Mouse (Mus musculus) 3134 (cell line): ENCODE measurements around the gene Cdk4.
"Not testable (repeated sequence)": the region's sequence is repeated elsewhere in the genome, so short reads cannot be mapped to it uniquely, and the experiment has no call there.

Source experiments
- DNase-seq: peaks from one replicate; pipeline ENCODE4 v3.0.0-alpha.2; 2011; ENCODE audit warnings: low spot score; ENCODE audit not compliant: insufficient read length; ENCODE audit errors: extremely low read depth

Cdk4 gene

GRCm38 (mm10) chr10:127056490-127056889 is 6.8 kb upstream of the Cdk4 start:
- DNase-seq: no peak

GRCm38 (mm10) chr10:127058161-127058560 is 5.2 kb upstream of the Cdk4 start:
- peak; percentile 52 for DNase-seq

- DNase-seq: no peak
Observed at GRCm38 (mm10) chr10:127058708-127059107, 4.6 kb upstream of the Cdk4 start.

- no peak for DNase-seq
Observed at GRCm38 (mm10) chr10:127059174-127059967, 4.0 kb upstream of the Cdk4 start.

GRCm38 (mm10) chr10:127059968-127060916 is 3.1 kb upstream of the Cdk4 start, which contains the start of gene March9:
March9 (minus strand) TSS chr10:127060184.
- peak; percentile 60 for DNase-seq

DNA sequence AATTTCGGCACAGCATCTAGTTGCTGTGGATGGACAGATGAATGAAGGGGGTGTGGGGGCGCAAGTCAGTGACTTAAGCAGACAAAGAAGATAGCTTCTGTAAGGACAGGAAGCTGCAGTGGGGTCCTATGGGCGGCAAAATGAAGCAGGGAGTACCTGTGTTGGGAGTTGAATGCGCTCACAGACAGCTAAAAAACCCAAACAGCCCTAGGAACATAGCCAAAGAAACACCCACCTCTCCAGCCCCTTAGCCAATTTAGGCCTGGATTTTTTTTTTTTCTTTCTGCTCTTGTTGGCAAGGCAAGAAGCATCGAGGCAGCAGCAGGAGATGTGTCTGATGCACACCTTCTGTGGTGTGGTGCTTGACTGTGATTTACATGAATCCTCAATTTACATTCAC is 2.2 kb upstream of the Cdk4 start:
- DNase-seq: no peak

- no peak for DNase-seq
Observed at GRCm38 (mm10) chr10:127061513-127061912, 1.8 kb upstream of the Cdk4 start.

DNA sequence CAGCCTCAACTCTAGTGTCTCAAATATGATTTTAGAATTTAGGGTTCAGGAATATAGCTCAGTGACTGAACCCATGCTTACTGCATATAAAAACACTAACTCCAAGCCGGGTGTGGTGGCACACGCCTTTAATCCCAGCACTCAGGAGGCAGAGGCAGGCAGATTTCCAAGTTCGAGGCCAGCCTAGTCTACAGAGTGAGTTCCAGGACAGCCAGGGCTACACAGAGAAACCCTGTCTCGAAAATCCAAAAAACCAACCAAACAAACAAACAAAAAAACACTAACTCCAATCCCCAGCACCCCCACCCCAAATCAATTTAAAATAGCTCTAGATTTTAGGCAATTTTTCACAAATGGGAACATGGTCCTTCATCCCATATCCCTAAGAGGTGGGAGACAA is 1.2 kb upstream of the Cdk4 start:
- not testable (repeated sequence) for DNase-seq

GRCm38 (mm10) chr10:127062503-127062902 is 831 bp upstream of the Cdk4 start:
- DNase-seq: peak; percentile 47

DNA sequence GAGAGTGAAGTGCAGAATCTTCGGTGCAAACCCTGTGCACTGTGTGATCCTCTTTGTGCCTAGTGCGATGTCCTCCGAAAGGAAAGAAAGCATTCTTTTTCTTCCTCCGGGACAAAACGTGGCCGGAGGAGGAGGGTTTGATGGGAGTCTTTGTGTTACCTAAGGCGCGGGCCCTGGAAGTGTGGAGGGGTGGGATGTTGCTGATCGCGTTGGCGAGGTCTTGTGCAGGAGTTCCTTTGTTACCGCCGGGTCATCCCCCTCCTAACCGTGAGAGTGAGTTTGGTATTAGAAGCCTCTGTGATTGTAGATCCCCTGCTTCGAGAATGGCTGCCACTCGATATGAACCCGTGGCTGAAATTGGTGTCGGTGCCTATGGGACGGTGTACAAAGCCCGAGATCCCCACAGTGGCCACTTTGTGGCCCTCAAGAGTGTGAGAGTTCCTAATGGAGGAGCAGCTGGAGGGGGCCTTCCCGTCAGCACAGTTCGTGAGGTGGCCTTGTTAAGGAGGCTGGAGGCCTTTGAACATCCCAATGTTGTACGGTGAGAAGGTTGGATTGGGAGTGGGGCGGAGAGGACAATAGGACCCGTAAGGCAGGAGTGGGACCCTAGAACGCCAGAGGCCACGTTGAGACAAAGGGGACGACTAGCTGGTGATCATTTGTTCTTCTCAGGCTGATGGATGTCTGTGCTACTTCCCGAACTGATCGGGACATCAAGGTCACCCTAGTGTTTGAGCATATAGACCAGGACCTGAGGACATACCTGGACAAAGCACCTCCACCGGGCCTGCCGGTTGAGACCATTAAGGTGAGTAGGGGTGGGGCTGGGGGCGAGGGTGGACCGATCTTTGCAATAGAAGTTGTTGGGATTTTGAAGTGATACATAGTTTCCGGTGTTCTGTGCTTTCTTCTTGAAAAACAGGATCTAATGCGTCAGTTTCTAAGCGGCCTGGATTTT is 858 bp downstream of the Cdk4 start:
- DNase-seq: no peak

- no peak for DNase-seq
Observed at GRCm38 (mm10) chr10:127065981-127066380, 2.6 kb downstream of the Cdk4 start.

DNA sequence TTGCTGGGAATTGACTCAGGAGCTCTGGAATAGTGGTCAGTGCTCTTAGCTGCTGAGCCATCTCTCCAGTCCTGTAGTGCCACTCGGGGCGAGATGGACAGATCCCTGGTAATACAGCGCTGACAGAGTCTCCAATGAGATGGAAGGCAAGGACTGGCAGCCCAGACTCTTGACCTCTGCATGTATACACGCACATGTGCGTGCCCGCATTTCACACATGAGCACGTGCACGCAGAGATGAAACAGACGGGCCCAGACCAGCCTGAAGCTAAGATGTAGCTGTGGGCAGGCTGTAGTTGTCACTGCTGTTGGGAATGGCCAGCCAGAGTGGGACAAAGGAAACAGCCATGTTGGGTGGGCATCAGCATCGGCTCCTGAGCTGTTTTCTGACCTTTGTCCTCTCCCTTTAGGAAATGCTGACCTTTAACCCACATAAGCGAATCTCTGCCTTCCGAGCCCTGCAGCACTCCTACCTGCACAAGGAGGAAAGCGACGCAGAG is 3.2 kb downstream of the Cdk4 start:
- DNase-seq: no peak

DNA sequence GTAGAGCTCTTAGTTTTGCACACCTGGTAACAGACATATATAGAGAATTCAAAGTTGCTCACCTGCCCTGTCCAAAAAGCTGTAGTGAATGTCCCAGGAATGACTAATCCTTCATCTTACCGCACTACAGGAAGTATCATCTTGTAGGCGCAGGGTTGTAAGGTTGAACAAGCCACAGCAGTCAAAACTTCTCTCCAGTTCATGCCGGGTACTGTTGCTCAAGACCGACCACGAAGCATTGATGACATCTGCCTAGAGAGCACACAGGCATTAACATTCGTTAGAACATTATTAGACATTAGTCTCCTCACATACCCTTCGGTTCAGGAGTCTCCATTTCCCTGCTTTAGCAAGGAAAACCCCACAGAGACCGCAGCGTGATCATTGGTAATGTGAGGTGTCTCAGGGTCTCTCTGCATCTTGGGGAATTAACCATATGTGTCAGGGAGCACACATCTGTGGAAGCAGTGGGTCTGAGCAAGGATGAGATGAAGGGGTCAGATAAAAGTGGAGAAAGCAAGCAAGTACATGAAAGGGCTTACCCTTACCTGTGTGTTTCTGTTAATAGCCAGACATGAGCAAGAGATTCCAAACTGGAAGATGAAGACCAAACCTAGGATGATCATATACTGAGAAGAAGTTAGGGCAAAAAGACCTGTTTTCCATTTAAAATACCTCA is 5.2 kb downstream of the Cdk4 start:
- no peak for DNase-seq

DNA sequence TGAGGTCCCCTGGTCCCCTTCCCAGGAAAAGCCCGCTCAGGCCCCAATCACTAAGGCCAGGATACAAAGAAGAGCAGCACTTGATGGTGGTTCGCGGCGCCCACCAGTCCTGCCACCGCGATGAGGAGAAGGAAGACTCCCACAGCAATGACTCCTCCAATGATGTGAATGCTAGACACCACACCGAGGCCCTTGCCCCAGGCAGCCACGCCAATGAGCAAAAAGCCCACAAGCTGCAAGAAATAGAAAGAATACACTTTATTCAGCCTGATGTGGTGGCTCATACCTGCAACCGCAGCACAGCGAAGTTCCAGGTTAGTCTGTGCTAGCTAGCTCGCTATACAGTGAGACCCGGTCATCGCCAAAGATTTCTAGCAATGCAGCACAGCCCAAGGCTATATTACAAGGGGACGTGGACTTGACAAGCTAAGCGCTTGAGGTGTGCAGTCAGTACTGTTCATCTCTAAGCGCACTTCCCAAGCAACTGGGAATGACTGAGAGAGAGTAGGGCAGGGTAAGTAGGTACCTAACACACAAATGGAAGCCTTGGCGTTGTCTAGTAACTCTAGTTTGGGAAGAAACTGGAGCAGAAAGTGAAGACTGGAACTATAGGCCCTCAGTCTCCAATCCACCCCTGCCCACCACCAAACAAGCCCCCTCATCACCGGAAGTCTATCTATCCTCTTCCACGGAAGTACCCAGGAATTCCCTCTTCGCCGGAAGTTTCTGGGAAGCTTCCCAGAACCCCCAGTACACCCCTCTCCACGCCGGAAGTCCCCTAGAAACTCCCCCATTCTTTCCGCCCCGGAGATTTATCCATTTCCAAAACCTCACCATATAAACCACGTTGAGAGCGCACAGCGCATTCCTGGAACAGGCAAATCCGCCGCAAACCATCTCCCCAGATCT is 6.2 kb downstream of the Cdk4 start:
- DNase-seq: peak; percentile 54

- DNase-seq: peak; percentile 82
Observed at GRCm38 (mm10) chr10:127070190-127071121, 7.1 kb downstream of the Cdk4 start, which contains the start of gene Tspan31. Tspan31 (minus strand) TSS chr10:127070264.

DNA sequence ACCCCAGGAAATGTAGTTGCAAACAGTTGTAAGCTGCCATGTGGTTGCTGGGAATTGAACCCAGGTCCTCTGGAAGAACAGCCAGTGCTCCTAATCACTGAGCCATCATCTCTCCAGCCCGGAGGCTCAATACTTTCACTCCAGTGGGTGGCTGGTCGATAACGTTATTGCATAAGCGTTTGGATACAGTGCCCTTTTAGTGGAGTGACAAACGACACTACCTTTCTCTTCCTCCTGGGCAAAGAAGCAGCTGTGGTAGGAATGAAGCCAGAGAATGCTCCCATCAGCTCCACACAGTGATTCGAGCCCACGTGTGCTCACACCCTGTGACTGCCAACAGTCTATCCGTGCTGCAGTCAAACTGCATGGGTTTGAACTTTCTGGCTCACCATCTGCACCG is 7.9 kb downstream of the Cdk4 start:
- no peak for DNase-seq

- DNase-seq: not testable (repeated sequence)
Observed at GRCm38 (mm10) chr10:127072270-127072669, 8.9 kb downstream of the Cdk4 start.
